Mouse (Mus musculus) lung, embryonic 16.5 days (tissue): ENCODE measurements at regions not wholly inside any gene's neighbourhood (a gene's known extent, or its start where the extent isn't known, plus 50 kb on each side); places are given as distances from the start of the nearest gene placed in this dataset.

Experiments
- ATAC-seq: fragments of 200-750 bp; cut with Nextera tagmentation; 2 replicates; pipeline ENCODE4 v1.8.0; 2017; ENCODE audit warnings: low read depth, mild to moderate bottlenecking, moderate library complexity
- H3K27ac ChIP-seq: fragments of 300-500 bp; sonication (generic); 2 replicates; pipeline ENCODE4 v1.5.1; 2014; ENCODE audit warnings: mild to moderate bottlenecking, control low read depth, low read length
- H3K27me3 ChIP-seq: fragments of 300-500 bp; sonication (generic); 2 replicates; pipeline ENCODE4 v1.6.1; 2014; ENCODE audit warnings: low read depth, low read length, mixed read lengths; ENCODE audit not compliant: control insufficient read depth, insufficient read depth
- H3K36me3 ChIP-seq: fragments of 300-500 bp; sonication (generic); 2 replicates; pipeline ENCODE4 v1.6.1; 2014; ENCODE audit warnings: low read length; ENCODE audit not compliant: control insufficient read depth, insufficient read depth
- H3K4me1 ChIP-seq: fragments of 300-500 bp; sonication (generic); replicated peaks from 2 replicates; pipeline ENCODE4 v1.6.1; 2014; ENCODE audit warnings: low read length, mixed read lengths; ENCODE audit not compliant: control insufficient read depth, insufficient read depth
- H3K4me2 ChIP-seq: fragments of 300-500 bp; sonication (generic); 2 replicates; pipeline ENCODE4 v1.6.1; 2014; ENCODE audit warnings: low read depth, low read length, control low read depth
- H3K4me3 ChIP-seq: fragments of 300-500 bp; sonication (generic); 2 replicates; pipeline ENCODE4 v1.5.1; 2014; ENCODE audit warnings: mild to moderate bottlenecking, low read length, control low read depth
- H3K9ac ChIP-seq: fragments of 300-500 bp; sonication (generic); 2 replicates; pipeline ENCODE4 v1.6.1; 2014; ENCODE audit warnings: low read length, control low read depth
- H3K9me3 ChIP-seq: fragments of 300-500 bp; sonication (generic); 2 replicates; pipeline ENCODE4 v1.6.1; 2016; ENCODE audit warnings: low read length; ENCODE audit not compliant: control insufficient read depth
- WGBS: fragments of 180-500 bp; shearing (Covaris S2); extraction: QIAGEN DNeasy Blood & Tissue Kit; methylation state at CpG from one replicate; pipeline ENCODE4 v1.1.7; 2014; 5-methylcytosine and 5-hydroxymethylcytosine counted together

DNA sequence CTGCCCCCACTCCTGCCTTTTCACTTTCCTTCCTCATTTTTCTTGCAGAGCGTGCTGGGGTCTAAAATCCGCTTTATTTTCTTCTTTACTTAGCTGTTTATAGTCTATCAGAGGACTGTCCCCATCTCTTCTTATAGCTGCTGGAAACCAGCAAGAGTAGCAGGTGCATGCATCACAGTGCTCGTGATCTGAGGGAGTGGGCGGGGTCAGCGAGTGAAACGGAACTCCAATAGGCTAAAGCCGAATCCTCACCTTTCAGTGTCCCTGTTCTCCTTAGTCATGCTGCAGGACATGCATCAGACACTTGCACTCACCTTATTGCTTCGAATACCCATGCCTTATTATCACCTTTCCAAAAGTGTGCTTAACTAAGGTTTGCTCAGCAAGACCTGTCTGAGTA lies 1095.3 kb downstream of the Synb start:
- H3K4me3 ChIP-seq = no peak overlapping the region
- no peaks in the 10 kb centered on the region for H3K9me3 ChIP-seq
- WGBS = 9% methylated on average over 8 of the region's 8 CpGs
- no peaks in the 10 kb centered on the region for H3K27me3 ChIP-seq
- H3K9ac ChIP-seq = no peak overlapping the region
- no peak for ATAC-seq
- no peaks in the 10 kb centered on the region for H3K36me3 ChIP-seq
- H3K27ac ChIP-seq = no peak overlapping the region
- H3K4me2 ChIP-seq = no peak overlapping the region
- no peaks in the 10 kb centered on the region for H3K4me1 ChIP-seq

DNA sequence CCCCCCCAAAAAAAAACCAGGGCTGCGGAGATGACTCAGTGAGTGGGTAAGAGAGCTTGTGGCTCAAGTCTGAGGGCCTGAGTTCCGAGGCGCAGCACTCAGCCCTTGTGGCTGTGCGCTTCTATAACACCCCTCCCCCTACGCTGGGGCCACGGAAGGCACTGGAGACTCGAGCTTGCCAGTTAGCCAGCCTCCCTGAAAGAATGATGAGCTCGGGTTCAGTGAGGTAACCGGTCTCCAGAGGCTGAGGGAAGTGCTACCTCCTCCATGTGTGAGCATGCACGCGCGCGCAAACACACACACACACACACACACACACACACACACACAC lies 1096.7 kb downstream of the Synb start:
- Histone ChIP-seq H3K9me3 (no peaks in the 10 kb centered on the region), H3K4me1 (no peaks in the 10 kb centered on the region), H3K9ac (no peak overlapping the region), H3K36me3 (no peaks in the 10 kb centered on the region), H3K4me3 (no peak overlapping the region), H3K27me3 (no peaks in the 10 kb centered on the region), H3K4me2 (no peak overlapping the region), H3K27ac (no peak overlapping the region)
- WGBS = 9% methylated on average over 13 of the region's 13 CpGs
- no peak for ATAC-seq

DNA sequence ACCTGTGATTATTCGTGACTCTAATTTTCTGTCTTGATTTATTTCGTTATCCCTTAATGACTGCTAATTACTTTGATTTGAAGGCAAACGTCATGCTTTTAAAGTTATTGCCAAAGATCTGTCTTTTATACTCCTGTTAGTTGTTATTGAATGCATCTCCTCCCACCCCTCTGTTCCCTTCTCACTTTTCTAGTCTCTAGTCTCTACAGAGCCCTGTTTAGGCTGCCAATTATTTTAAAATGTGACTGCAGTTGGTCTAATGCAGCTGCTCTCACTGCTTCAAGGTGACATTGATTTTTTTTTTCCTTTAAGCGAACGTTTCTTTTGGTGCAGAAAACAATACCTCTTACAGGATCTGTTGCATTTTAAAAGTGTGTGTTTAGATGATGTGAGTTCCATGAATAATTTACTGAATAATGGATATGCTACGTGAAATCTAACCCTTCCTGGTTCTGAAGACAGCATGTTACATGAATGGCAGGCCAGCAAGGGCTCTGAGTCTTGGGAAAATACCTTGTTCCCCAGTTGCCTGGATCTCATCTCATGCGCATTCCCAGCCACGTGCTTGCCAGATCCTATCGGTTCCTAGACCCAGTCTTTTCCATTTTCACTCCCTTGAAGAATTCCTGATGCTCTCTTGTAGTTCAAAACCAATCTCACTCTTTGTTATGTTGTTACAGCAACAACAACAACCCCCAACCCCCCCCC lies 1097.2 kb downstream of the Synb start:
- Histone ChIP-seq H3K36me3 (no peaks in the 10 kb centered on the region), H3K4me1 (no peaks in the 10 kb centered on the region), H3K9me3 (no peaks in the 10 kb centered on the region), H3K27me3 (no peaks in the 10 kb centered on the region), H3K4me2 (no peak overlapping the region), H3K27ac (no peak overlapping the region), H3K4me3 (no peak overlapping the region), H3K9ac (no peak overlapping the region)
- no peak for ATAC-seq
- WGBS = 42% methylated on average over 9 of the region's 9 CpGs

DNA sequence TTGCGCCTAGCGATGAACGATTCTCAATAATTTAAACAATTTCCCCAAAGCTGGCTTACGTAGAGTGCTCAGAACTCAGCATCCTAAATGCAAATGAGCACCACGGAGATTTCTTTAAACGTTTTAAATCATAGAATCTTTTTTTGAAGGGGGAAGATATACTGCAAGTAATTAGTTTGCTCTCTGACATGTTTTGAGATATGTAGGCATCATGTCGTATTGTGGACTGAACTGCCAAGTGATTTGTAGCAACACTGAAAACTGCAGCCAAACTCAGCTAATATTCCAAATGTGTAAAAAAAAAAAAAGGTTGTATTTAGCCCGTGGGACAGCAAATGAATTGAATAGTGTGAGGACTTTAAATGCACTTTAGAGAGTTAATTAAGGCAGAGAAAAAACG lies 1097.9 kb downstream of the Synb start:
- no peak for ATAC-seq

DNA sequence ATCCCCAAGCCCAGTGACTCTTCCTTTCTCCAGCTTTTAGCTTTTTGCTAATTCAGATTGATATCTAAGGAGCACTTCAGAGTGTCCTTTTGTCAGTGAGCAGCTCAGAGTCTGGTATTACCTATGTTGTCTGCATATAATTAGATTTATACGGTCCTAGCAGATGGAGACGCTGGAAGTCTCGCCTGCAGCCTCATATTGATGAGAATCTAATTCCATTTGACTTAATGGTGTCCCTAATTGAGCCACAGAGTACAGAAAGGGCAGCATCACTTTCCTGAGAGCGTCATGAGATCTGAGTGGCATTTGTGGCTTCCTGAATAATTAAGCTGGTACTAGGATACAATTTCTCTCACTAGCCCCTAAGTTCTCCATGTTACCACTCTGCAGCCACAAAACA lies 1104.2 kb downstream of the Synb start:
- no peak for ATAC-seq
- no peak overlapping the region for H3K9ac ChIP-seq
- WGBS = 75% methylated on average over 4 of the region's 4 CpGs
- H3K27ac ChIP-seq = no peak overlapping the region
- H3K9me3 ChIP-seq = no peaks in the 10 kb centered on the region
- no peak overlapping the region for H3K4me2 ChIP-seq
- no peaks in the 10 kb centered on the region for H3K4me1 ChIP-seq
- no peaks in the 10 kb centered on the region for H3K27me3 ChIP-seq
- H3K36me3 ChIP-seq = no peaks in the 10 kb centered on the region
- no peak overlapping the region for H3K4me3 ChIP-seq

More for the DNA sequence above, 1097.9 kb downstream of the Synb start:
- Histone ChIP-seq H3K9me3 (no peaks in the 10 kb centered on the region), H3K4me3 (no peak overlapping the region), H3K27ac (no peak overlapping the region), H3K27me3 (no peaks in the 10 kb centered on the region), H3K9ac (no peak overlapping the region), H3K4me2 (no peak overlapping the region), H3K36me3 (no peaks in the 10 kb centered on the region), H3K4me1 (no peaks in the 10 kb centered on the region)
- 66% methylated on average over 9 of the region's 9 CpGs for WGBS

DNA sequence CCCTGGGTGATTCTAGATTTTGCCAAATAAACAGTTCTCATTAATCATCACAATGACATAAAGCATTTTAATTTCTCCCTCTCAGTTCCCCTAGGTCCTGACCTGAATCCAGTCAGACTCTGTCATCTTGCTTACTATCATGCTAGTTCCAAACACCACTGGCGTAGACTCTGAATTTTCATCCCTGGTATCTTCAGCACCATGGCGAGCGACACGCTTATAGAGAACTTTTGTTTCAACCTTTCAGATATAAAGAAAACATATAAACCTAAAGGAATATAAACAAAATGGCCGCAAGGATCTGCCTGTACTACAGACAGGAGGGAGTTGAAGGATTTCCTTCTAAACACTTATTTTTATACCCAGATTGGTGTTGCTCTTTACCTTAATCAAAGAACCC lies 1105.8 kb downstream of the Synb start:
- Histone ChIP-seq H3K4me1 (no peaks in the 10 kb centered on the region), H3K9me3 (no peaks in the 10 kb centered on the region), H3K27ac (no peak overlapping the region), H3K4me3 (no peak overlapping the region), H3K36me3 (no peaks in the 10 kb centered on the region), H3K9ac (no peak overlapping the region), H3K27me3 (no peaks in the 10 kb centered on the region), H3K4me2 (no peak overlapping the region)
- 44% methylated on average over 5 of the region's 5 CpGs for WGBS
- ATAC-seq = no peak

DNA sequence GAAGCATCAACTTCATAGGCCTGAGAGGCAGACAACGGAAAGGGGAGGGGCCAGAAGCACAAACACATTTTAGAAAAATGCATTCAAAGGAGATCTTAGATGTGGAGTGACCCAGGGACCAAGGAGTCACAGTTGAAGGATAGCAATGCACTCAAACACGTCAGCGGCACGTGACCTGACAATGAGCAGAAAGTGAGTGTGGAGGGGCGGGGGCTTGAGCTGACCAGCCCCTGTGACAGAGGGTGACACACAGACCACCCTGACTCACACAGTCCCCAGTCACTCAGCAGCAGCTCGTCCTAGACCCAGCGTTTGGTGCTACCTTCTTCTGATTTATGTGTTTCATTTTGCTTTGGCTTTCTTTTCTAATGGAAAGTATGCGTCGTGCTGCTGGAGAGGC lies 1111.5 kb downstream of the Synb start:
- ATAC-seq = no peak
- Histone ChIP-seq H3K4me2 (no peak overlapping the region), H3K4me3 (no peak overlapping the region), H3K4me1 (no peaks in the 10 kb centered on the region), H3K27ac (no peak overlapping the region), H3K9me3 (no peaks in the 10 kb centered on the region), H3K36me3 (no peaks in the 10 kb centered on the region), H3K9ac (no peak overlapping the region), H3K27me3 (no peaks in the 10 kb centered on the region)
- WGBS = 28% methylated on average over 9 of the region's 9 CpGs

DNA sequence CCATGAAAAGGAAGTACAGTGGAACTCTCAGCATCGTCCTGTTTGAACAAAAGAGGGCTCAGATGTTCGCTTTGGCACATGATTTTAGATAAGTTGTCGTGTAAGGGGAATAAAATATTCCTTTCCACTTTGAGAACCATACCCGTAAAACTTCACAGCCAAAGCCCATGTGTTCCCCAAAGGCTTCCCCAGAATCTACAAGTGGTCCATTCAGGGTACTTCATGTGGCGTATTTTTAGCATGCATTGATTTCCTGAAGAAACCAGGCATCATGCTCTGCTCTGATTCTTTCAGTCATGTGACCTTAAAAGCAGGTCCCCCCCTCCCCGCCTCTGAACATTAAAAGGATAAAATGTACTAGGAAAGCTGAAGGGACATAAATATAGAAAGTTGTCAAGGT lies 1112.9 kb downstream of the Synb start:
- no peak overlapping the region for H3K27ac ChIP-seq
- no peak overlapping the region for H3K4me3 ChIP-seq
- H3K36me3 ChIP-seq = no peaks in the 10 kb centered on the region
- H3K9ac ChIP-seq = no peak overlapping the region
- ATAC-seq = no peak
- H3K9me3 ChIP-seq = no peaks in the 10 kb centered on the region
- H3K4me2 ChIP-seq = no peak overlapping the region
- WGBS = 70% methylated on average over 6 of the region's 6 CpGs
- H3K4me1 ChIP-seq = no peaks in the 10 kb centered on the region
- H3K27me3 ChIP-seq = no peaks in the 10 kb centered on the region
